Mouse (Mus musculus) monocyte, adult 59 days (primary cell): ENCODE data around the gene Zbtb8a. TPM values are rescaled to one million over a fixed set of nuclear protein-coding genes. Genes with fewer than 3 reads are reported as not detected.

Source experiments
- total RNA-seq, 2 experiments: library from RNA; stranded (reverse); gene quantifications; one replicate each; pipeline ENCODE4 v1.2.4; 2023

Gene Zbtb8a
- total RNA-seq: 1 to 10 TPM; 1.2 TPM

DNA sequence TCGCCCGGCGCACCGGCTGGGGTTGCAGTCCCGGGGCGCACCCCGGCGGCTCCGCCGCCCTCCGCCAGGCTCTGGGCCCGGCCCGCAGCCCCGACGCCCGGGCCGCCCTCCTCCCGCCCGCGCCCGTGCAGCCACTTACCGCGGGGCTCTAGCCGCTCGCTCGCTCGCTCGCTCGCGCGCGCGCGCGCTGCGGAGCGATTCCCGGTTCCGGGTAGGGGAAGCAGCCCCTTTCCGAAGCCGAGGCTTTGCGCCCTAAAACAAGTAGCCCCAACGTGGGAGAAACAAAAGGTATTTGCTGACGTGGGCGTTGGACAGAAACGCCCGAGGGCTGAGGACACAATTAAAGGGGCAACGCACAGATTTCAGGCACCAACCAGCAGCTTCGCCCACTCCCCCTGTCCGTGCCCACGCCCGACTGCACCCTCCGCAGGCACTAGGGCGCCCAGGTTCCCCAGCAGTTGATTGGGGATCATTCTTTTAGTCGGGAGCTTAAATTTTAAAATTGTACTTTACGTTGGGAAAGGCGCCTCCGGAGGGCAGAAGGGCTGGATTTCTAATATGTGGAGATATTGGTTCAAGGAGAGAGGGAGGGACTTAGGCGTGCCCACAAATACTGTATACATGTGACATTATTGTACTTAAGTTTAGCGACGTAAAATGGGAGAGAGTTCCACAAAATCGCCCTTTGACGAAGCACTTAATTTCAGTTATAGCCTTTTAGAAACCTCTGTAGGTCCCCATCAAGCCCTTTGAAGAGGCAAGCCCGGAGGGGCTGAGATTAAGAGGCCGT, at the start of gene Zbtb8a:
Gene Zbtb8a (minus strand): TSS at position 516 of the 790 bp plus-strand sequence.

DNA sequence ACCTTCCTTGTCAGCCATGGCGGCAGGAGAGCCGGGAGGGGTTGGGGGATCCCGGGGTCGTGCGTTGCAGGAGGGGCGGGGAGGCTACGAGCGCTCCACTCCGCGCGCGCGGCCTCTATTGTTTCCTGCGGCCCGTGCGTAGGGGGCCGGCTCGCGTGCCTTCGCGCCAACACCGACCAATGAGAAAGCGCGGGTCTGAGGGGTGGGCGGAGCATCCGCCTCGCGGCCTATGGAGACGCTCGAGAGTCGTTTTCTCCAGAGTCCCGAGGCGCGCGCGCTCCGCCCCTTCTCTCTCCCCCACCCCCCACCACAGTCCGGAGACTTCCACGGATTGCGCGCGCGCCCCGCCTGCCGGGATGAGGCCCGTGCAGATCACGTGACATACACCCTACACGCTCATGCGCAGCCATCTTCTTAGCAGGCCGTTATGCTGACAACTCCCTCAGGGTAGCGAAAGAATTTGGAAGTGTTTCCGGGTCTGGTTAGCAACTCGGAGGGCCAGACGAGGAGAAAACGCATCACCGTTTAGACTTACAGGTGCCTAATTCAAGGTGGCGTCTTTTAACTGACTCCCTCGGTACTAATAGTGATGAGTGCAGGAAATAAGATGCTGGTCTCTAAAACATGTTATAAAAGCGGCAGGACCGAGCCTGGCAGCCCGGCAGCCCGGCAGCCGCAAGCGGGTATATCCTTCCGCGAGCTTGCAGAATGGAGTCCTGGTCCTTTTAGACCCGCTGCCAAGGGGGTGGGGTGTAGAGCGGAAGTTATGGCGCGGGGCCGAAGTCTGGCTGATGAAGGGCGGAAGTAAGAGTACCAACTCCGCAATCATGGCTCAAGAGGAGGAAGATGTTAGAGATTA, 42.5 kb downstream of the Zbtb8a start, which contains the start of the genes Rbbp4 and Zbtb8os:
Gene Rbbp4 (minus strand): TSS at position 155 of the 859 bp plus-strand sequence.
Gene Zbtb8os (plus strand): TSS at position 480 of the 859 bp plus-strand sequence.

Other genes with a start within 250 kb of the Zbtb8a start
- not detected for gene Fndc5, start 241.1 kb downstream of the Zbtb8a start, total RNA-seq
- gene S100pbp, start 188.4 kb downstream of the Zbtb8a start, total RNA-seq: 10 to 100 TPM; 17.5 to 18.9 TPM
- 10 to 100 TPM; 30.6 to 40.5 TPM for gene Yars, start 188.4 kb downstream of the Zbtb8a start, total RNA-seq
- under 1 TPM; 0.09 to 0.10 TPM for gene C77080, start 116.7 kb downstream of the Zbtb8a start, total RNA-seq
- gene Sync, start 90.5 kb downstream of the Zbtb8a start, total RNA-seq: not detected
- 10 to 100 TPM; 91.3 to 97.8 TPM for gene Rbbp4, start 42.7 kb downstream of the Zbtb8a start, total RNA-seq
- gene Zbtb8os, start 42.4 kb downstream of the Zbtb8a start, total RNA-seq: 10 to 100 TPM; 35.9 to 41.4 TPM
- gene Zbtb8b, start 62.7 kb upstream of the Zbtb8a start, total RNA-seq: not detected
- gene Bsdc1, start 83.5 kb upstream of the Zbtb8a start, total RNA-seq: 100 to 1,000 TPM in 1 of 2 experiments, 10 to 100 TPM in 1; 92.2 to 105 TPM
- not detected for gene Tssk3, start 112.9 kb upstream of the Zbtb8a start, total RNA-seq
- 1 to 10 TPM in 1 of 2 experiments, not detected in 1; 1.0 TPM for gene Fam229a, start 113.1 kb upstream of the Zbtb8a start, total RNA-seq
- 10 to 100 TPM; 64.6 to 74.8 TPM for gene Marcksl1, start 135.5 kb upstream of the Zbtb8a start, total RNA-seq
- 10 to 100 TPM; 61.0 to 61.9 TPM for gene Hdac1, start 164.6 kb upstream of the Zbtb8a start, total RNA-seq
- gene Lck, start 195.5 kb upstream of the Zbtb8a start, total RNA-seq: 1 to 10 TPM; 2.2 to 2.5 TPM
- not detected for gene Fam167b, start 200.4 kb upstream of the Zbtb8a start, total RNA-seq
- gene Eif3i, start 222.5 kb upstream of the Zbtb8a start, total RNA-seq: 100 to 1,000 TPM; 108 TPM
- 100 to 1,000 TPM; 109 to 116 TPM for gene Tmem234, start 222.6 kb upstream of the Zbtb8a start, total RNA-seq
- gene Dcdc2b, start 236.1 kb upstream of the Zbtb8a start, total RNA-seq: 1 to 10 TPM in 1 of 2 experiments, not detected in 1; 1.9 TPM
- 1 to 10 TPM; 8.2 to 8.8 TPM for gene Iqcc, start 241.0 kb upstream of the Zbtb8a start, total RNA-seq
- 10 to 100 TPM; 50.2 to 66.5 TPM for gene Ccdc28b, start 245.8 kb upstream of the Zbtb8a start, total RNA-seq